Mouse (Mus musculus): Measurements from ENCODE around the gene Glis1.

Glis1 gene

DNA sequence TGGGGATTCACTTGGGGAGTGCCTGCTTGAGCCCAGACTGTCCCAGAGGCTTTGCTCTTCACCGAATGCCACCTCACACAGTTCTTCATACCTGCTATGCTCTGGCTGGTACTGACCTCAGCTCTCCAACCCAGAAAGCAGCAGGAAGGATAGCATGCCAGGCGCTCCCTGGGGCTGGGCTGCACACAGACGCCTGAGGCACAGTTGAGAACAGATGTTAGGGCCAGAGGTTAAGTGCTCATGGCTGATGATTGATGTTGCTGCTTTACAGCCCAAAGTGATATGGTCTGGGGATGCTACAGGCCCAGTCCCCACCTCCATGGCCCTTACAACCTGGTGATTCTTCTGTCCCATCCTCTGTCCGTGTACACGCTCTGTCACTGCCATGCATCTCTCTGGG, 190.6 kb downstream of the Glis1 start:
- DNase-seq (ENCODE audit: low spot score) = no peak

DNA sequence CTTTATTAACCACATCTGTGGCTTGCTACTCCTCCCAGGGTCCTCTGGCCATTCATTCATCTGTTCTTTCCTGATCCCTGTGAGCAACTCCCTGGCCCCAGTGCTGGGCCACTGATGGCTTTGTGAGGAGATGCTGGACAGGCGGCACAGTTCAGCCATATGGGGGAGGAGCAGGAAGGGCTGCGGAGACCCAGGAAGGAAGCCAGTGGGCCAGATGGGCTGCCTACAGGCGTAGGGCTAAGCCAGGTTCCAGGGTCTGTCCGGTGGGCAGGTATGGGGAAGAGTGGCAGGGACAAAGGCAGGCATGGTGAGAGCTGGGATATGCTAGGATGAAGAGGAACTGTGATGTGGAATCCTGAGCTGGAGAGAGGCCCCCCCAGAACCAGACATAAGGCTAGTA, 193.8 kb downstream of the Glis1 start:
- DNase-seq (ENCODE audit: low spot score) = no peak

DNA sequence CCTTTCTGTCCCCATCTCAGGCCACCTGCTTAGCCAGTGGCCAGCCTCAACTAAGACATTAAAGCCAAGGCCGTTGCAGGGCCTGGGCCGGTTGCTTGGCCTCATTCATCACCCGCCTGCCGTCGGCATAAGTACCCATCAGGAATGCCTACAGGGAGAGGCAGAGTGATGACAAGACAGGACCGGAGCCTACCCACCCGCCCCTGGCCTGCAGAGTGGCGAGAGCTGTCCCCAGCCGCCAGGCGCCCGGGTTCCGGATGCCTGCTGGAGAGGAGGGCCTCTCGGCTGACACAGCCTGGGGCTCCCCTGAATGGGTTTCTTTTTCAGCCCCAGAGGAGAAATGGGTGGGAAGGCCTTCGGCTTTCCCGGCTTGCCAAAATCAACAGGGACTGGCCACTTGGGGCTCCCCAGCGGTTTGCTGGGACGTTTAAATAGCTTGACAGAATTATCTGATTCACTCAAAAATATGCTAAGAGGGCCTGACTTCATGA, 194.6 kb downstream of the Glis1 start:
- no peak for DNase-seq (ENCODE audit: low spot score)

DNA sequence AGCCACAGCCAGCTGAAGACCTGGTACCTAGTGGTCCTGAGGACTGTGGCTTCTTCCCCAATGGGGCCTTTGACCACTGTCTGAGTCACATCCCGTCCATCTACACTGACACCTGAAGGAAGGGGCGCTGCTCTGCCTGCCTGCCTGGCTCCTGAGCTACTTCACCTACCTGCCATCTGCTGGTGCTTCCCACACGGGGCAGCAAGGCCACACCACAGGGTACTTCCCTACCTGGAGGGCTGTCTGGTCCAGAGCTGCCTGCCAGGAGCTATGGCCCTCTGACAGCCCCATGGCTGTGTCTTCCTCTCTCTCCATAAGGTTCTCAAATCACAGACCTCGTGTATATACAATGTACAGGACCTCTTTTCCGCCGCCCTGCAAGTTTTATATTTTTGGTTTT, 200.2 kb downstream of the Glis1 start:
- DNase-seq (ENCODE audit: low spot score) = no peak

DNA sequence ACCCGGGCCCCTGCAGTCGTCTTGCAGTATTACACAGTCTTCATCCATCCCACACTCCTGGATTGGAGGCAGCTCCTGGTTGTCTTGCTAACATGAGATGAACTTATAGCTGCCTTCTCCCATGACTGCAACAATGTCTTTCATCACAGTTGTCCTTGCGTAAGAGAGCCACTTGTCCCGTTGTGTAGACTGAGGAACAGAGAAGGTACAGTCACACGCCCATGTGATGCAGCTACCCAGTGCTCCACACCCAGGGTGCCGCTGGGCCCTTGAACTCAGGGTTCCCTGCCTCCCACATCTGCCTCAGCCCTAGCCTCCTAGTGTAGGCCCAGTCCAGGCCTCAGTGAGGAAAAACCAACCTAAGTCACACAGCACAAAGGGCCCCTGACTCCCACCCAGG, 201.7 kb downstream of the Glis1 start:
- no peak for DNase-seq (ENCODE audit: low spot score)

DNA sequence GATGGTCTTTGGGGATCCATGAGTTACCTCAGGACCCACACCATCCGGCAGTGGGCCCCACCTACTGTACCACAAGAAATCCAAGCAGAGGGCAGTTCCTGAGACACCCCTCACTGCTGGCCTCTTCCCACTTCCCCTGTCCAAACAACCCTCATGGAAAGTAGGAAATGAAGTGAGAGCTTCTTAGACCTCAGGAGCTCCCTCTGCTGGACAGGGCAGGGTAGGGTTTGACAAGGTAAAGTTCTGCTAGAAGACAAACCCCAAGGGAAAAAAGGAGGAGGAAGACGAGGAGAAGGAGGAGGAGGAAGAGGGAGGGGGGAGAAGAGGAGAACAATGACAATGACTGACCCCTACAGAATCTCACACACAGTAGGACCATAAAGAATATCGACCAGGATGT, 203.3 kb downstream of the Glis1 start:
- no peak for DNase-seq (ENCODE audit: low spot score)

DNA sequence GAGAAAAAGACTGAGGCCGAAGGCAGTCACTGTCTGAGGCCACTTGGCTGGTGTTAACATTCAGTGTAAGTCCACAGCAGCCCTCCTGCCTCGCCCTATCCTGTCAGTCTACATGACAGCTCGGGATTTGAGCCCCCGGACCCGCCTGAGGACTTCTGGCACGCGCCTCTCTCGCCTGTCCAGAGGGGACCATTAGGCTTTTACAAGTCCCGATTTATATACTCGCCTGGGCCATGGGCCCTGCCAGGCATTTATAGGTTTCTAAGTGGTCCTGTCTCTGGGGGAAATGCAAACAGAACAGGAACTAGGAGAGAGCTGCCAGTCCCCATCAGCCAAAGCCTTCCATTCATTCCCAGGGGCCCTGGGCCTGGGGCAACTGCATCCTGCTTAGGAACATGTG, 203.9 kb downstream of the Glis1 start:
- DNase-seq (ENCODE audit: low spot score) = no peak

DNA sequence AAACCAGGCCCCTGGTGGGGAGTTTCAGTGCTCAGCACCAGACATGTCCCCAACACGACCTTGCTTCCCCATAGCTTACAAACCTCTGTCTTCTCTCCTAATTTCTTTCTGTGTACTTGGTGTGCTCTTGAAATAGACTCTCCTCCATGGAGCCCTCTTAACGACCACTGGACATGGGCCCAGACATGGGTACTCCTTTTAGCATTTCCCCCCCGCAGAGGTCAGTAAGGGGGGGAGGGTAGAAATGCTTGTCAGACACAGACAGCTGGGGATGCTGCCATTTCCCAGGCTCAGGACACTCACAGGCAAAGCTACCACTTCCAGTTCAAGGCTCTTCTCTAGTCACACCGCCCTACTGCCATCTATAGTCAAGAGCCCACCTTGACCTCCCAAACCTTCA, 207.2 kb downstream of the Glis1 start:
- no peak for DNase-seq (ENCODE audit: low spot score)

DNA sequence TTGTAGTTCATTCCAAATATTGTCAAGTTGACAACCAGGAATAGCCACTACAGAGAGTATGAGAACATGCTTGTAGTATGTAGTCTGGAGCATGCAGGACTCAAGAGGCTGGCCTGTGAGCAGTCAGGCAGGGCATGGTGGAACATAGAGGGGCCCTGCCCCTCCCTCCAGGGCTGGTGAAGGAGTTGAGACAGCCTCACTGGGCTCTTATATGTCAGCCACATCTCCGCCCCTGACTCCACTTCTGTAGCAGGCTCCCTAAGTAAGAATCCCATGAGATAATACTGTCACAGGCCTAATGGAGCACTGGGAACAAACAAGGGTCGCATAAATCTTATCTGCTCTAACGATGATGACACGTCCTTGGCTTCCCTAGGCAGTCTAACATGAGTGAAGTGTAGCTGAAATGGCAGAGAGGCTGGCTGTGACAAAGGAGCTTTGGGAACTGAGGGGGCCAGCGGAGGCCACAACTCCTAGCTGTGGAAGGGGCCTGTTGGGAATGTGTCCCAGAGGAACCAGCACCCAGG, 214.6 kb downstream of the Glis1 start:
- no peak for DNase-seq (ENCODE audit: low spot score)

DNA sequence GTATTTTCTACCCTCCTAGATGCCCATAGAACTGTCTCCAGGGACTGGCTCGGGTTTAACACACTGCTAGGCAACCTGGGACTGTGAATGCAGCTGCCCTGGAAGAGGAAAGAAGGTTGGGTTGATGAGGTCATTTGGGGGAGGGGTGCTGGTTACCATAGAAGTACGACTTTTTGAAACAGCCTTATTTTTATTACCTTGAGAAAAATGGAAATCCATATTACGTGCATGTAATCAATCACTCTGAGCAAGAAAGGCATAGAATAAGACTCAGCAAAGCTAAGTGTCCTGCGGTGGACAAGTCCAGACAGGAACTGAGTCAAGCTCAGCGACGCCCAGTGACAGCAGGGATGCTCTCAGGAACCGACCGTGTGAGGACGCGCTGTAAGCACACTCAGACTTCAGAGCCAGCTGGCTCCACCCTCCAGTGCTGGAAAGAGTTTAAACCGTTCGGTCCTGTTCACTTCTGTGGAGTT, 216.7 kb downstream of the Glis1 start:
- no peak for DNase-seq (ENCODE audit: low spot score)

DNA sequence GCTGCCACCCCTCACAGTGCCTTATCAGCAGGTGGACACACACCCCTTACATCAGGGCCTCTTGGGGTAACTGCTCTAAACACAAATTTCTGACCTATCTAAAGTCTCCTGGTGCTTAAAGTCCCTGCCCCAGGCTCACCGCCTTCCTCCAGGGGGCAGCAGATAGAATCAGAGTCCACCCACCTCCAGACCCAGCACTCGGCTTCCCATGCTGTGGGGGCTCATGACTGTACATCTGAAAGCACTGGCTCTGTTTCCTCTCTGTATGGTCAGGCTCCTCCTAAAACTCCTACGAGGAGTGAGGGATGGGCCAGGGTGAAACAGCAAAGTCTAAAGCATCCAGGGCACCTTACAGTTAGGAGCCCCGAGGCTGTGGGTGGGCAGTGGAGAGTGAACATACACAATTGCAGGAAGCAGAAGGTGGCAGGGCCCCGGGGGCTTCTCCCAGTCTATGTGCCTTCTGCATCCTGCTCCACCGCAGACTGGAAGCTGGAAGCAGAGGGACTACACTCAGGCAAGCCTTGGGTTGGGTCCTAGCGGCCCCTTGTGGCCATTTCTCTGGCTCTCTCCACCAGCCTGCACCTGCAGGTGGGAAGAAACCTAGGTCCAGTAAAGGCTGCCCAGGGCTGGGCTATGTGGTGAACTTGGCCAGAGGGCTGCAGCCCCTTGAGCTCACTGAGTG, 218.3 kb downstream of the Glis1 start:
- DNase-seq (ENCODE audit: low spot score) = peak; percentile 56

DNA sequence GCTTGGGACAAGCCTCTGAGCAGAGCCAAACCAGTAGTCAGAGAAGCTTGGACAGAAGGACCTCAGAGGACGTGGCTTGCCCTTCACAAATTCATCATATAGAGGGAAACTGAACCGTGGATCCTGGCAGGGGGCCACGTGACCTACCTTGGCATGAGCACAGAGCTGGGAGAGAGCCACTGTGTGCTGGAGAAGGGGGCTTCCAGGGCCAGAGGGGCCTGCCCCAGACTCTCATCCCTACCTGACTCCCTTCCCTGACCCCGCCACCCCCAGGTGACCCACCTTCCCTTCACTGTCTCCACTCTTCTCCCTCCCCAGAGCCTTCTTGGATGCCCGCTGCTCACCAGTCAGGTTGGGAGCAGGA, 218.9 kb downstream of the Glis1 start:
- no peak for DNase-seq (ENCODE audit: low spot score)

DNA sequence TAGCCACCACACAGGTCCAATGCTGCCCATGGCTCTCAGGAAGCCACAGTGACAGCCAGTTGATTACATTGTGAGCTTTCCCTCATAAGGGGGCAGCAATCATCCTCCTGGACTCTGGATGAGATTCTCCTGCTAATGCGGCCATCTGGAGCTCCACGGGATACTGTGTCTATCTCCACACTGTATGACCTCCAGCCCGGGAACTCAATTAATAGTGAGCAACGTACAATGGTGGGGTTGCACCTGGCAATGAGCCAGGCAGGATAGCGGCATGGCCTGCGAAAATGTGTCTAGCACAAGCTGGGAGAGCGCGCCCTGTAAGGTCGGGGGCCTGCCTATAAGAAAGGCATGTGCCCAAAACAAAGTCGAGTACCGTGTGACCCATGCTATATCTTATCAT, 226.3 kb downstream of the Glis1 start:
- no peak for DNase-seq (ENCODE audit: low spot score)

DNA sequence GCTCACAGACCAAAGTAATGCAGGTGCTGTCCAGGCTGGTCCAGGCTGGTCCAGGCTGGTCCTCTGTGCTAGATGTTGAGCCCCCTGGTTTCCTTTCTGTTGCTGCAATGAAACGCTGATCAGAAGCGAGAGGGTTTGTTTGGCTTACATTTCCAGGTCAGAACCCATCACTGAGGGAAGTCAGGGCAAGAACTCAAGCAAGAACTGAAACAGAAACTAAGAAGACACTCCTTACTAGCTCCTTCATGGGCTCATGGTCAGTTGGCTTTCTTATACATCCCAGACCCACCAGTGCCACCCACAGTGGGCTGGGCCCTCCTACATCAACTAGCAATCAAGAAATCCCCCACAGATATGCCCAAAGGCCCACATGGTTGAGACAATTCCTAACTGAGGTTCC, 234.1 kb downstream of the Glis1 start:
- no peak for DNase-seq (ENCODE audit: low spot score)

DNA sequence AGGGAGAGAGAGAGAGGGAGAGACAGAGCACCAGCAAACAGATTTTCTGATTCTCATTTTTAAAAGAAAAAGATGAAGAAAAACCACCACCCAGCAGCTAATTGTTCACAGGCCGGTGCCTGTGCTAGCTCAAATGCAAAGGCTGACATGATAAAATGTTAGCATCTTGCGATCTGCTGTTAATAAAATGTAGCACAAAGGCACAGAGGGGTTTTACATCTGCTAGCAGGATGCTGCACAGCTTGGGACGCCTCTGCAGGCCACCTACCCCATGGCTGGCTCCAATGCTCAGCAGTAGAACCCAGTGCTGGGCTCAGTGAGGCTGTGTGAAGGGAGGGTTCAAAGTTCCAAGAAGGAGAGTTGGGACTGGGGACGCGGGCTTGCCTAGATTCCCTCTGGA, 236.3 kb downstream of the Glis1 start:
- peak; percentile 40 for DNase-seq (ENCODE audit: low spot score)

DNA sequence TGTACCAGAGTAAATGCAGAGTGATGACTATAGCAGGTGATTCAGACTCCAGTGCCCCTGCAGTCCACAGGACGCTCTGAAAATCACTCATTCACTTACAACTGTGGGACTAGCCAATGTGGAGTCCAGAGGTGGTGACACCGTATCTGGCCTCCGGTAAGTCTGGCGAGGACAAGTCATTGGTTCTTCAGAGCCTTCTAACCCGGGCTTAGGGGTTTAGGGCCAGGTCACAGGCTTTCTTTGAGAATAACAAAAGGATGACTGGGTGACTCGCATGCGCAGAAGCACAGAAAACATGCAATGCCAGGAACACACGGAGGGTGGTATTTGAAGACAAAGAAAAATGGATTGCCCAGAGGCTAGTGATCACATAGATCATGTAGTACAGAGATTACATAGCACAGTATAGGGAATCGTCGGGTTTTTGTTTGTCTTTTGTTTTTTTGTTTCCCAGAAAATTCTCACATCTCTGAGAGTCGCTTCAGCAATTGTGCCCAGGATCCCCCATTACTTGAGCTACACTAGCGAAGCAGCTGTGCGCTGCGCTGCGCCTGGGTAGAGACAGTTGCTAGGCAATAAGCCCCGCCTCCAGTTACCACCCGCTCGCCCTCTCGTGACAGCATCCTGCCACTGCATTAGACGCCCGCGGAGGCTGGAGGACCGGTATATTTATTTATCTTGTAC, 239.4 kb downstream of the Glis1 start:
- DNase-seq (ENCODE audit: low spot score) = peak; percentile 70

DNA sequence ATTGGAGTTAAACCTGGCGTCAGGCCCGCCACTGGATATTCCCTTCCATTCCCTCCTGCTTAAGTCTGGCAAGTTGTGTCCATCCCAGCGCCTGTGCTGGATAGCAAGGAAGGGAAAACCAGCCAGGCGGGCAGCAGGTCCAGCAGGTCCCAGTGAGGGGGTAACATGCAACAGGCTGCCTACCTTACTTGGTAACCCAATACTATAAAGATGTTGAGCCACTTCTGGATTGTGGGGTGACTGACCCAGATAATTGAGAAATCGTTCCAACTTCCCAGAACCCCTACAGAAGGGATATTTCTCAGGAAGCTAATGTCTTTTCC, 239.9 kb downstream of the Glis1 start:
- no peak for DNase-seq (ENCODE audit: low spot score)

DNA sequence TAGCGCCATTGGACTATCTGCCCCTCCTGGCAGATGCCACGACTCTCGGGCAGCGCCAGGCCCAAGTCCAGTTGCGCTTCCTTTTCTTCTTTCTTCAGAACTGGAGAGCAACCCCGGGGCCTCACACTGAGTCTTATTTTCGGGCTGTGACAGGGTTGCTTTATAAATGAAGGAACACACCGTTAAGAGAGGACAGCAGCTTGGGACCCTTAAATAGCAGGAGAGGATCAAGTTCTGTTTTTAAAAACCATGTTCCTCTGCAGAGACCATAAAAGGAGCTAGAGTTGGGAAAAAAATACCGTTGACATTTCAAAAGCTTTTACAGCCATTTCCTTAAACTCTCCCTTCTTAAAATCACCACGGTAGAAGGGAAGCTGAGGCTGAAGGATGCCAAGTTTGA, 241.3 kb downstream of the Glis1 start:
- no peak for DNase-seq (ENCODE audit: low spot score)

DNA sequence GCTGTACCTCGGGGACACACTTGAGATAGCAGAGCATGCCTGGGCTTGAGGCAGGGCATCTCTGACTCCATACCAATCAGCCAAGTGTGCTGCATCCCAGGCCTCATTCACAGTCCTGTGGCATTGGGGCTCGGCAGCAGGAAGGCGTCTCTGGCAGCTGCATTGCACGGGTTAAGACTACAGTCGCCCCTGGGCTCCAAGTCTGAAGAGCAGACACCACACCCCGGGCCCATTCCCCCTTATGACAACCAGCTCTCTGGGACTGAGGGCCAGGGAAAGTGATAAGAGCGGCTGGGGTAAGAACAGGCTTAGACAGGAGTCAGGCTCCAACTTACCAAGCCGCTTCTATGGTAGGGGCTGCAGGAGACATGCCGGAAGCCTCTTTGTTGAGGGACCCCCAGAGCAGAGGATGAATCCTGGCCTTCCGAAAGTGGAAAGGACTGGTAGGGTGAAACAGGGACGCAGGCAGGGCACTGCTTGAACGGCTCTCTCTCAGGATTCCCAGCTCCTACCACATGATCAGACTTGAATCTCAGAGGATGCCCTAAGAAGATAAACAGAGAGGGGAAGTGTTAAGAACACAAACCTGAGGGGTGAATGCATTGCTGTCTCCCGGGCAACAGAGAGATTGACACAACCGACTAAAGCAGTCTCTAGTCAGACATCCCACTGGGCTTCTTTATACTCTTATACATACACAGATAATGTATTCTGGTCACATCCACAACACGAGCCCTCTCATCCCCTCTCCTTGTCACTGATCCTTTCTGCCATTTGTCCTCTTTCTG, 246.1 kb downstream of the Glis1 start:
- DNase-seq (ENCODE audit: low spot score) = no peak

DNA sequence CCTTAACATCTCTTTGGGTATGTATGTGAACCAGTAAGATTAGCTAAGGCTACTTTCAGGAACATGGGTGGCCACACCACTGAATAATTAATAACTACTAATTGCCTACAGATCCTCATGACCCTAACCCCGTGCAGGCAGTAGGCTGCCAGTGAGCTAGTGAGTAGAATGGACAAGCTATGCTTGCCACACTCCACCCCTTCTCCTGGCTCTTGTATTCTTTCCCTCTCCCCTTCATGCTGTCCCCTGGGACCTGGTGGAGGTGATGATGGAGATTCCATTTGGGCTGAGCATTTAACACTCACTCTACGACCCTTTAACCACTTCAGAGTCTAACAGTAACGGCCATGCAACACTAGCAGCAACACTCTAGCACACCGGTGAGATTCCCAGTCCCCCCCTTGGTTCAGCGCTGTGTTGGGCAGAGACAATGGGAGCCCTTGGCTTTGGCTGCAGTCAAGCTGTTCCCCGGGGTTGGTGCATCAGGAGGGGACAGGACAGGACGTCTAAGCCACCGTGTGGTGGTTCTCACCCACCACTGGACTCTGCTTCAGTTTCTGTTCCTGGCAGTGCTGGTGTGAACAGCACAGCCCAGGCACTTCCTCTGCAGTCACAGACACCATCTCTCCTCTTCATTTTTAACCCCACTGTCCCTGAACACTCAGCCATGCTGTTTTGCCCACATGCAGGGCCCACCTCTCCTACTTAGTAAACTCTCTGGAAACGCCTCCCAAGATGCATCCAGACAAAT, 246.9 kb downstream of the Glis1 start:
- DNase-seq (ENCODE audit: low spot score) = no peak

DNA sequence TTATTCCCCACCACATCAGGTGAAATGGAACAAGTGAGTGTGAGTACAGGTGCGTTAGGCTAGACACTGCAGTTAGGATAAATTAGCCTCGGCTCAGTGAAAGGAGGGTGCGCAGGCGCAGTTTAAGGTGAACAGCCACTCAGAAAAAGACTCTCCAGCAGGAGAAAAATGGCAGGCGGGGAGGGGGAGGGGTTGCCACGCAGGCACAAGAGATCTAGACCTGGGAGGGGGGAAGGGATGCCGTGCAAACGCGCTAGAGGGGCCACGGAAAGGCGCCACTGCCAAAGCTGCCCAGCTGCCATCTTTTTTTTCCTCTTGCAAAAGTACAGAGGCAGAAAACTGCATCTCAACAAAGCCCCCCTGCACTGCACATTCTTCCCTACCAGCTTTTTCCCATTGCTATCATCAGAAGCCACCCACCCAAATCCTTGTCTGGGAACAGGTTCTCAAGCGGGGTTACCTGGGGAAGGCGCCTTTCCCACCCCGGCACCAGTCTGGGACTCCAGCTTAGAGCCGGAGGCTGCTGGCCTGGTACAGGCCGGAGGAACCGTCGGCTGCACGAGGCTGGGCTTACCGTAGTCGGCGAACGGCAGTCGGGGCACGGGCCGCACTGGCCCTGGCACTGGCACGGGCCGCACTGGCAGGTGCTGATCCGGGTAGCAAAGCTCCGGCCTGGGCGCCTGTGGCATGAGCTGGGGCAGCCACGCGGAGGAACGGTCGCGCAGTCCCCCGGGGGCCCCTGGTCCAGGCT, 248.8 kb downstream of the Glis1 start:
- no peak for DNase-seq (ENCODE audit: low spot score)

DNA sequence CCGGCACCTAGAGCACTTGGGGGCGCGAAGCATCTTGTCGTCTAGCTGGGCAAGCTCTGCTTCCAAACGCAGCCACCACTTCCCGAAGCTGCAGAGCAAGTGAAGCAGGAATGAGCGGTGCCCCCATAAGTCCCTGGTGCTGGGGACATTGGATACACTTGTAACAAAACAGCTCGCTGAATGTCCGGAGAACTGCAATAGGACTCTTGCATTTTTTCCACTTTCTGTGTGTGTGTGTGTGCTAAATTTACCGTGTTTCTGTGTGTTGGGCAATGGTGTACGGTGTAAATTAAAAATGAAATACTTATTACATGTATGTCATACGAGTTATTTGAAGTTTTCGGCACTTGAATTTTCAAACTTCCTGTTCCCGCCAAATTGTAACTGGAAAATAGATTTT, 249.7 kb downstream of the Glis1 start, which contains the start of gene Dmrtb1:
Gene Dmrtb1, minus strand, starts transcription at position 101 of the 400 bp plus-strand sequence.
- DNase-seq (ENCODE audit: low spot score) = no peak
